Mouse (Mus musculus) heart, embryonic 14.5 days (tissue): Measurements from ENCODE around the gene Ercc2. TPM values are rescaled to one million over a fixed set of nuclear protein-coding genes. Genes with fewer than 3 reads are reported as not detected.
A peak's percentile ranks its signal among the peaks of the same experiment; 100 is the strongest.

Experiments
- ATAC-seq: fragments of 200-750 bp; cut with Nextera tagmentation; 2 replicates; pipeline ENCODE4 v1.8.0; 2017; ENCODE audit warnings: low read depth, moderate TSS enrichment; ENCODE audit not compliant: insufficient number of reproducible peaks, insufficient read depth, low FRiP score
- H3K27ac ChIP-seq, 2 experiments: fragments of 200-500 bp in 1 of 2; fragments of 300-500 bp in 1 of 2; sonication (generic) in 1 of 2; replicated peaks in 1 of 2; 2 replicates each; pipeline ENCODE4 v1.5.1; 2012 to 2014; ENCODE audit warnings: low read depth in 2 of 2, low read length in 2 of 2, control low read depth in 1 of 2, mild to moderate bottlenecking in 1 of 2, mixed read lengths in 1 of 2; ENCODE audit not compliant: control insufficient read depth in 1 of 2, insufficient read depth in 1 of 2
- H3K27me3 ChIP-seq: fragments of 300-500 bp; sonication (generic); 2 replicates; pipeline ENCODE4 v1.6.1; 2014; ENCODE audit warnings: mild to moderate bottlenecking, low read length, control low read depth; ENCODE audit not compliant: control insufficient read depth, insufficient read depth
- H3K36me3 ChIP-seq: fragments of 300-500 bp; sonication (generic); 2 replicates; pipeline ENCODE4 v1.6.1; 2014; ENCODE audit warnings: mild to moderate bottlenecking, control low read depth, low read length, mixed read lengths; ENCODE audit not compliant: control insufficient read depth, insufficient read depth
- H3K4me1 ChIP-seq, 2 experiments: fragments of 200-500 bp in 1 of 2; fragments of 300-500 bp in 1 of 2; sonication (generic) in 1 of 2; 2 replicates each; pipeline ENCODE4 v1.6.1; 2012 to 2014; ENCODE audit warnings: low read length in 2 of 2, control low read depth in 1 of 2, mixed read lengths in 1 of 2; ENCODE audit not compliant: control insufficient read depth in 2 of 2, insufficient read depth in 2 of 2
- H3K4me2 ChIP-seq: fragments of 300-500 bp; sonication (generic); 2 replicates; pipeline ENCODE4 v1.6.1; 2014; ENCODE audit warnings: mild to moderate bottlenecking, low read length
- H3K4me3 ChIP-seq, 2 experiments: fragments of 200-500 bp in 1 of 2; fragments of 300-500 bp in 1 of 2; sonication (generic) in 1 of 2; 2 replicates each; pipeline ENCODE4 v1.5.1; 2012 to 2014; ENCODE audit warnings: low read length in 2 of 2, mild to moderate bottlenecking in 2 of 2, control low read depth in 1 of 2, low read depth in 1 of 2, moderate library complexity in 1 of 2; ENCODE audit not compliant: control insufficient read depth in 1 of 2, insufficient read depth in 1 of 2
- H3K9ac ChIP-seq: fragments of 300-500 bp; sonication (generic); 2 replicates; pipeline ENCODE4 v1.6.1; 2014; ENCODE audit warnings: mild to moderate bottlenecking, low read length
- H3K9me3 ChIP-seq: fragments of 300-500 bp; sonication (generic); 2 replicates; pipeline ENCODE4 v1.6.1; 2016; ENCODE audit warnings: low read length, control low read depth; ENCODE audit not compliant: control insufficient read depth
- WGBS: fragments of 180-500 bp; shearing (Covaris S2); extraction: QIAGEN DNeasy Blood & Tissue Kit; methylation state at CpG from one replicate; pipeline ENCODE4 v1.1.7; 2014; 5-methylcytosine and 5-hydroxymethylcytosine counted together
- polyA plus RNA-seq: library from polyadenylated mRNA; unstranded; fragments of >200 nt; fragmentation: Nextera tagmentation; extraction: Ambion mirVana; gene quantifications from 2 replicates; pipeline ENCODE4 v1.2.1, GENCODE M21; 2014

The Ercc2 gene
- polyA plus RNA-seq, 1 experiment from 2014 or later = 6.6 TPM

GRCm38 (mm10) chr7:19360944-19361343, 20.9 kb upstream of the Ercc2 start:
- Histone ChIP-seq H3K9me3 (no peaks in the 10 kb centered on the region), H3K4me2 (peak overlapping the region; percentile 80), H3K9ac (peak overlapping the region; percentile 74), H3K4me1 (peaks cover 24 to 43% of the 10 kb centered on the region in 2 experiments), H3K4me3 (peak overlapping the region; percentile 56 to 65), H3K27ac (peak overlapping the region; percentile 87 to 92), H3K36me3 (peaks cover 19% of the 10 kb centered on the region), H3K27me3 (no peaks in the 10 kb centered on the region)
- WGBS = under 1% methylated on average over 27 of the region's 27 CpGs
- ATAC-seq = peak; percentile 76

- Histone ChIP-seq H3K4me2 (peak overlapping the region; percentile 80), H3K27ac (peak overlapping the region; percentile 87 to 92), H3K9me3 (no peaks in the 10 kb centered on the region), H3K4me1 (peaks cover 24 to 43% of the 10 kb centered on the region in 2 experiments), H3K36me3 (peaks cover 11% of the 10 kb centered on the region), H3K27me3 (no peaks in the 10 kb centered on the region), H3K4me3 (peak overlapping the region; percentile 56 to 65), H3K9ac (peak overlapping the region; percentile 74)
- 5% methylated on average over 16 of the region's 16 CpGs for WGBS
- no peak for ATAC-seq
Measured at GRCm38 (mm10) chr7:19361720-19362119, 20.1 kb upstream of the Ercc2 start.

GRCm38 (mm10) chr7:19362276-19362675, 19.5 kb upstream of the Ercc2 start:
- Histone ChIP-seq H3K9me3 (no peaks in the 10 kb centered on the region), H3K4me1 (peaks cover 24 to 43% of the 10 kb centered on the region in 2 experiments), H3K27ac (peak overlapping the region; percentile 87 to 92), H3K36me3 (peaks cover 5% of the 10 kb centered on the region), H3K27me3 (no peaks in the 10 kb centered on the region), H3K9ac (peak overlapping the region; percentile 74), H3K4me3 (peak overlapping the region; percentile 56 to 65), H3K4me2 (peak overlapping the region; percentile 80)
- peak; percentile 44; the same call in 1 of the 2 replicates for ATAC-seq
- WGBS = 15% methylated on average over 4 of the region's 4 CpGs

GRCm38 (mm10) chr7:19363881-19364280, 17.9 kb upstream of the Ercc2 start:
- peak overlapping the region; percentile 40 for H3K4me2 ChIP-seq
- H3K27ac ChIP-seq = peak overlapping the region; percentile 87 to 92
- peak overlapping the region; percentile 35; the same call in 1 of the 2 replicates for H3K9ac ChIP-seq

GRCm38 (mm10) chr7:19365376-19365775, 16.4 kb upstream of the Ercc2 start:
- Histone ChIP-seq H3K9me3 (no peaks in the 10 kb centered on the region), H3K9ac (no peak overlapping the region), H3K36me3 (peaks cover 8% of the 10 kb centered on the region), H3K27me3 (no peaks in the 10 kb centered on the region), H3K4me3 (no peak overlapping the region), H3K27ac (no peak overlapping the region), H3K4me1 (peaks cover 24 to 34% of the 10 kb centered on the region in 2 experiments), H3K4me2 (no peak overlapping the region)
- no peak for ATAC-seq
- 63% methylated on average over 4 of the region's 4 CpGs for WGBS

More at GRCm38 (mm10) chr7:19363881-19364280, 17.9 kb upstream of the Ercc2 start:
- peaks cover 5% of the 10 kb centered on the region for H3K36me3 ChIP-seq
- H3K9me3 ChIP-seq = no peaks in the 10 kb centered on the region
- H3K27me3 ChIP-seq = no peaks in the 10 kb centered on the region
- ATAC-seq = no peak
- peaks cover 24 to 35% of the 10 kb centered on the region in 2 experiments for H3K4me1 ChIP-seq
- 2% methylated on average over 18 of the region's 18 CpGs for WGBS
- no peak overlapping the region for H3K4me3 ChIP-seq

- H3K36me3 ChIP-seq = peaks cover 36% of the 10 kb centered on the region
- WGBS = 23% methylated on average over 16 of the region's 16 CpGs
- no peak overlapping the region for H3K4me2 ChIP-seq
- H3K27me3 ChIP-seq = no peaks in the 10 kb centered on the region
- no peak overlapping the region for H3K4me3 ChIP-seq
- H3K9ac ChIP-seq = no peak overlapping the region
- ATAC-seq = no peak
- peaks cover 5 to 12% of the 10 kb centered on the region in 2 experiments; a peak in 3 of 4 replicates for H3K4me1 ChIP-seq
- no peak overlapping the region for H3K27ac ChIP-seq
- no peaks in the 10 kb centered on the region for H3K9me3 ChIP-seq
Measured at GRCm38 (mm10) chr7:19368380-19368779, 13.4 kb upstream of the Ercc2 start.

- Histone ChIP-seq H3K36me3 (peaks cover 52% of the 10 kb centered on the region), H3K9ac (peak overlapping the region; percentile 45; the same call in 1 of the 2 replicates), H3K4me3 (peak overlapping the region in 1 of 2 experiments; percentile 24; a peak in 3 of 4 replicates), H3K27me3 (no peaks in the 10 kb centered on the region), H3K9me3 (no peaks in the 10 kb centered on the region), H3K4me2 (peak overlapping the region; percentile 59), H3K27ac (no peak overlapping the region), H3K4me1 (peaks cover 0 to 2% of the 10 kb centered on the region in 2 experiments; a peak in 1 of 4 replicates)
- 22% methylated on average over 45 of the region's 46 CpGs for WGBS
- ATAC-seq = no peak
Measured at GRCm38 (mm10) chr7:19369823-19370425, 11.9 kb upstream of the Ercc2 start.
